Mouse (Mus musculus) bone marrow macrophage, adult 2 months (primary cell): ENCODE results near the gene Avl9.

Experiments
- CTCF ChIP-seq: IDR thresholded peaks from 2 replicates; pipeline ENCODE4 v1.5.1; 2012; ENCODE audit warnings: low read depth, mild to moderate bottlenecking, low read length, moderate library complexity
- POLR2A ChIP-seq: IDR thresholded peaks from 2 replicates; pipeline ENCODE4 v1.6.1; 2012; ENCODE audit warnings: mild to moderate bottlenecking, low read depth, low read length, borderline replicate concordance

DNA sequence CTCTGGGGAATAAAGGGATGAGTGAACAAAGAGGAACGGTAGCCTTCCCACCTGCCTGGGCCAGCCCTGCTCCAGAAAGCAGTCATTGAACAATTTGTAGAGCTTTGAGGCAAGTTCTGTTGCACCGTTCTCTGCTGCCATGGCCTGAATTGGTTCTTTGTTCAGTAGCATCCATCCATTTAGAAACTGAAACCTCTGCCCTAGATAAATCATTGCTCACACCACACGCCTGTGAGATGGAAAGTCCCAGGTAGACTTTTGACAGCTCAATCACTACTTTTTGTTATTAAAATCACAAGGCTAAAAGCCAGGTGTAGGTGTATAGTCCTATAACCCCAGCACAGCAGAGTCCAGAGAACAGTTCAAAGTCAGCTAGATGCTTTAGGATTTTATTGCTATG, 50.6 kb downstream of the Avl9 start:
- TF ChIP-seq CTCF, result no peak
- no peak for TF ChIP-seq POLR2A
